Mouse (Mus musculus) forebrain, embryonic 14.5 days (tissue): Measurements from ENCODE around the gene Gda. TPM values are rescaled to one million over a fixed set of nuclear protein-coding genes. Genes with fewer than 3 reads are reported as not detected.

Experiments used
- ATAC-seq: fragments of 200-750 bp; cut with Nextera tagmentation; 2 replicates; pipeline ENCODE4 v1.8.0; 2017; ENCODE audit warnings: mild to moderate bottlenecking, moderate library complexity
- DNase-seq: peaks from one replicate; pipeline ENCODE4 v3.0.0-alpha.2; 2015; ENCODE audit warnings: low spot score
- H3K27ac ChIP-seq: fragments of 300-500 bp; sonication (generic); 2 replicates; pipeline ENCODE4 v1.5.1; 2014; ENCODE audit warnings: low read depth, mild to moderate bottlenecking, control low read depth, low read length, moderate library complexity
- H3K27me3 ChIP-seq: fragments of 300-500 bp; sonication (generic); replicated peaks from 2 replicates; pipeline ENCODE4 v1.6.1; 2014; ENCODE audit warnings: low read length, control low read depth, mixed read lengths; ENCODE audit not compliant: control insufficient read depth, insufficient read depth
- H3K36me3 ChIP-seq: fragments of 300-500 bp; sonication (generic); 2 replicates; pipeline ENCODE4 v1.6.1; 2014; ENCODE audit warnings: low read length, control low read depth; ENCODE audit not compliant: control insufficient read depth, insufficient read depth
- H3K4me1 ChIP-seq: fragments of 300-500 bp; sonication (generic); 2 replicates; pipeline ENCODE4 v1.6.1; 2014; ENCODE audit warnings: antibody characterized with exemption, low read length, control low read depth; ENCODE audit not compliant: control insufficient read depth, insufficient read depth
- H3K4me2 ChIP-seq: fragments of 300-500 bp; sonication (generic); 2 replicates; pipeline ENCODE4 v1.6.1; 2014; ENCODE audit warnings: mild to moderate bottlenecking, control low read depth, low read length
- H3K4me3 ChIP-seq: fragments of 300-500 bp; sonication (generic); 2 replicates; pipeline ENCODE4 v1.5.1; 2014; ENCODE audit warnings: low read depth, low read length, control low read depth
- H3K9ac ChIP-seq: fragments of 300-500 bp; sonication (generic); 2 replicates; pipeline ENCODE4 v1.6.1; 2014; ENCODE audit warnings: mild to moderate bottlenecking, low read length, control low read depth, moderate library complexity
- H3K9me3 ChIP-seq: fragments of 300-500 bp; sonication (generic); replicated peaks from 2 replicates; pipeline ENCODE4 v1.6.1; 2016; ENCODE audit warnings: low read length, control low read depth, mixed read lengths; ENCODE audit not compliant: control insufficient read depth
- WGBS: fragments of 180-500 bp; shearing (Covaris S2); extraction: QIAGEN DNeasy Blood & Tissue Kit; methylation state at CpG from one replicate; pipeline ENCODE4 v1.1.7; 2014; 5-methylcytosine and 5-hydroxymethylcytosine counted together
- polyA plus RNA-seq: library from polyadenylated mRNA; unstranded; fragments of >200 nt; fragmentation: Nextera tagmentation; extraction: Ambion mirVana; gene quantifications from 2 replicates; pipeline ENCODE4 v1.2.1, GENCODE M21; 2014

The Gda gene
- polyA plus RNA-seq, 1 experiment from 2014 or later: 0.79 TPM

GRCm38 (mm10) chr19:21472121-21472780, 994 bp downstream of the Gda start:
- Histone ChIP-seq H3K27me3 (peaks cover 11% of the 10 kb centered on the region; the same call in 1 of the 2 replicates), H3K36me3 (no peaks in the 10 kb centered on the region), H3K9ac (peak overlapping the region; percentile 45; the same call in 1 of the 2 replicates), H3K4me1 (no peaks in the 10 kb centered on the region), H3K27ac (no peak overlapping the region), H3K4me2 (peak overlapping the region; percentile 73), H3K4me3 (peak overlapping the region; percentile 37), H3K9me3 (no peaks in the 10 kb centered on the region)
- DNase-seq: peak; percentile 33
- ATAC-seq: peak; percentile 83
- 2% methylated on average over 48 of the region's 48 CpGs for WGBS

DNA sequence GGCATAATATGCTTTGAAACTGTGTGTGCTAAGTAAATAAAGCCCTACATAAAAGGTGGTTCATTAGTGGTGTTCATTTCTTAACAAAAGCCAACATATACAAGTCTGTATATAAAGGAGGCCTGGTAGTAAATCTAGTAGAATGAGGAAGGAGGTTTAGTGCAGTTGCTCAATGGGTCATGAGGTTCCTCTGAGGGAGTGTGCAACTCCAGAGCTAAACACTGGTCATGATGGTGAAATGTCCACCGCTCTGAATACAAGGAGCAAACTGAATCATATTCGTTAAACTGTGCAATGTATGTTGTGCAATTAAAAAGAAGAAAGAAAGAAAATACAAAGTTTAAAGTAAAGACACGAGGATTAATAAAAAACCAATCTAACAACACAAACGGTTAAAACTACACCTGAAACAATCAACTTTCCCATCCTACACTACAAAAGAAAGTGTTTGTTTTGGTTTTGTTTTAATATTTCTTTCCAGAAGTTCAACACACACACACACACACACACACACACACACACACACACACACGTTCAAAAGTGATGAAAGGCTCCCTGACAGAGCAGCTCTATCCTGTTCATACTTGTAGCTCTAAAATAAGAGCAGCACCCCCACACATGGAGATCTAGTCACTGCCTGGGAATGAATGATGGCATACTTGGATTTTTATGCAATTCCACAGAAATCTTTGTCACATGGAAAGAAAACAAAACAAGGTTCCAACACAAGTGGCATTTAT, 11.9 kb downstream of the Gda start:
- Histone ChIP-seq H3K27ac (no peak overlapping the region), H3K27me3 (no peaks in the 10 kb centered on the region), H3K4me2 (no peak overlapping the region), H3K4me3 (no peak overlapping the region), H3K9me3 (no peaks in the 10 kb centered on the region; the same call in 1 of the 2 replicates), H3K9ac (no peak overlapping the region), H3K4me1 (no peaks in the 10 kb centered on the region), H3K36me3 (no peaks in the 10 kb centered on the region)
- 77% methylated on average over 5 of the region's 5 CpGs for WGBS
- no peak for DNase-seq
- ATAC-seq: no peak

- H3K9ac ChIP-seq: no peak overlapping the region
- H3K27ac ChIP-seq: no peak overlapping the region
- no peak overlapping the region for H3K4me3 ChIP-seq
- no peaks in the 10 kb centered on the region for H3K4me1 ChIP-seq
- 77% methylated on average over 4 of the region's 4 CpGs for WGBS
- no peaks in the 10 kb centered on the region for H3K36me3 ChIP-seq
- no peak for ATAC-seq
- H3K4me2 ChIP-seq: no peak overlapping the region
- H3K9me3 ChIP-seq: no peaks in the 10 kb centered on the region; the same call in 1 of the 2 replicates
- DNase-seq: no peak
- no peaks in the 10 kb centered on the region for H3K27me3 ChIP-seq
These were observed 15.8 kb downstream of the Gda start for GRCm38 (mm10) chr19:21457461-21457860.

- ATAC-seq (no peak), DNase-seq (no peak)
- Histone ChIP-seq H3K9ac (no peak overlapping the region), H3K36me3 (no peaks in the 10 kb centered on the region), H3K4me1 (no peaks in the 10 kb centered on the region), H3K4me3 (no peak overlapping the region), H3K27ac (no peak overlapping the region), H3K9me3 (no peaks in the 10 kb centered on the region), H3K4me2 (no peak overlapping the region), H3K27me3 (no peaks in the 10 kb centered on the region)
- 76% methylated on average over 3 of the region's 3 CpGs for WGBS
These were observed 31.5 kb downstream of the Gda start for GRCm38 (mm10) chr19:21441787-21442186.

DNA sequence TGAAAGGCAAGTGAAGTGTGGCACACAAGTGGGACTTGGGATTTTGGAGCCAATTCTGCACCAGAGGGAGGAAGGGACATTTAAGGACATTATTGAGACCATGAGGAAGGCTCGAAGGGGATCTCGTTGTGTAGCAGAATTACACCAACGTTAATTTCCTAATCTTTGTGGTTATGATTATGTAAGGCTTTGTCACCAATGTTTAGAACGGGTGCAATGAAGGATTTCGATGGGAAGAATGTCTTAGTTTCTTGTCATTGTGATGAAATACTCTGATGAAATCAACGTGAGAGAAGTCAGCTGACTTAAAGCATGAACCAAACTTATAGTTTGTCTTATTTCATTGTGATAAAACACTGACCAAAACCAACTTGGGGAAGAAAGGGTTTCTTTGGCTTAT, 32.4 kb downstream of the Gda start:
- no peak for ATAC-seq
- no peaks in the 10 kb centered on the region for H3K27me3 ChIP-seq
- no peak overlapping the region for H3K9ac ChIP-seq
- no peaks in the 10 kb centered on the region for H3K4me1 ChIP-seq
- DNase-seq: no peak
- WGBS: 88% methylated on average over 6 of the region's 6 CpGs
- H3K36me3 ChIP-seq: no peaks in the 10 kb centered on the region
- H3K27ac ChIP-seq: no peak overlapping the region
- H3K4me3 ChIP-seq: no peak overlapping the region
- H3K4me2 ChIP-seq: no peak overlapping the region
- no peaks in the 10 kb centered on the region for H3K9me3 ChIP-seq

- Histone ChIP-seq H3K9me3 (no peaks in the 10 kb centered on the region), H3K4me2 (no peak overlapping the region), H3K4me3 (no peak overlapping the region), H3K27ac (no peak overlapping the region), H3K4me1 (no peaks in the 10 kb centered on the region), H3K36me3 (no peaks in the 10 kb centered on the region), H3K9ac (no peak overlapping the region), H3K27me3 (no peaks in the 10 kb centered on the region)
- 81% methylated on average over 3 of the region's 3 CpGs for WGBS
- DNase-seq: no peak
- ATAC-seq: no peak
These were observed 34.0 kb downstream of the Gda start for GRCm38 (mm10) chr19:21439141-21439737.

GRCm38 (mm10) chr19:21436566-21436965, 36.7 kb downstream of the Gda start:
- 84% methylated on average over 3 of the region's 3 CpGs for WGBS
- Histone ChIP-seq H3K9ac (no peak overlapping the region), H3K4me2 (no peak overlapping the region), H3K36me3 (no peaks in the 10 kb centered on the region), H3K27ac (no peak overlapping the region), H3K9me3 (no peaks in the 10 kb centered on the region), H3K27me3 (no peaks in the 10 kb centered on the region), H3K4me1 (no peaks in the 10 kb centered on the region), H3K4me3 (no peak overlapping the region)
- ATAC-seq: no peak
- DNase-seq: no peak

- no peaks in the 10 kb centered on the region for H3K27me3 ChIP-seq
- H3K27ac ChIP-seq: no peak overlapping the region
- no peaks in the 10 kb centered on the region for H3K4me1 ChIP-seq
- H3K4me3 ChIP-seq: no peak overlapping the region
- WGBS: 86% methylated on average over 4 of the region's 4 CpGs
- no peaks in the 10 kb centered on the region for H3K36me3 ChIP-seq
- H3K9ac ChIP-seq: no peak overlapping the region
- DNase-seq (no peak), ATAC-seq (no peak)
- H3K9me3 ChIP-seq: no peaks in the 10 kb centered on the region
- no peak overlapping the region for H3K4me2 ChIP-seq
These were observed 39.9 kb downstream of the Gda start for GRCm38 (mm10) chr19:21433348-21433747.

GRCm38 (mm10) chr19:21432879-21433278, 40.4 kb downstream of the Gda start:
- H3K4me3 ChIP-seq: no peak overlapping the region
- H3K4me2 ChIP-seq: no peak overlapping the region
- WGBS: 85% methylated on average over 2 of the region's 2 CpGs
- no peaks in the 10 kb centered on the region for H3K27me3 ChIP-seq
- DNase-seq (no peak), ATAC-seq (no peak)
- H3K4me1 ChIP-seq: no peaks in the 10 kb centered on the region
- H3K36me3 ChIP-seq: no peaks in the 10 kb centered on the region
- no peak overlapping the region for H3K27ac ChIP-seq
- no peak overlapping the region for H3K9ac ChIP-seq
- H3K9me3 ChIP-seq: no peaks in the 10 kb centered on the region
